Mouse (Mus musculus) megakaryocyte-erythroid progenitor cell, adult 5-6 weeks (primary cell): ENCODE measurements around the gene Chst10. TPM values are rescaled to one million over a fixed set of nuclear protein-coding genes. Genes with fewer than 3 reads are reported as not detected.

ENCODE experiments used
- ATAC-seq: replicated peaks from 2 replicates; pipeline ENCODE4 v1.8.0; 2016; ENCODE audit warnings: mild to moderate bottlenecking, inconsistent platforms; ENCODE audit not compliant: severe bottlenecking, poor library complexity, low FRiP score, low TSS enrichment
- total RNA-seq, 2 experiments: library from RNA; stranded (forward) in 1 of 2; stranded (reverse) in 1 of 2; fragments of 200-1000, 215-1000 nt in 1 of 2; fragments of >200 nt in 1 of 2; fragmentation: Nextera tagmentation in 1 of 2; gene quantifications; 2 replicates each; pipeline ENCODE4 v1.2.3; 2014 to 2017

Chst10 gene
- total RNA-seq (2014; fragmentation: Nextera tagmentation): 10.0 and 12.8 TPM in 2 replicates
- total RNA-seq (2017): 1.2 and 1.4 TPM in 2 replicates

GRCm38 (mm10) chr1:38897431-38898248 is at the start of gene Chst10:
Gene Chst10, minus strand, starts transcription at chr1:38898161.
- ATAC-seq: peak; percentile 94

DNA sequence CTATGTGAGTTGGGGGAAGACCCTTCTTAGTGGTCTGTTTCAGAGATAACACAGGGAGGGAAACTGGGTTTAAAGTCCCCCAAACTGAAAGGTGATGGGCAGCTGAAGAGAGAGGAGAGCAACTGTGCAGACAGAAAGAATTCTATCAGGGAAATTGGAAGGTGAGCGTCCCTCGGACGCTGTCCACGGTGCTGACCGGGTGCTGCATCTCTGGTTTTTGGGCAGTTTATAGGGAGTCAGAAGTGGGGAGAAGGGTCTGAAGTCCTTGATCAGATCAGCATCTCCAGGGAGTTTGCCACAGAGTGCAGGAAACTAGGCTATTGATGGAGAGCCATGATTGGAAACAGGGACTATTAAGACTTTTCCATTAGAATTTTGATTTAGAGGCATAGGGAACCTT is 41.6 kb upstream of the Chst10 start:
- no peak for ATAC-seq

DNA sequence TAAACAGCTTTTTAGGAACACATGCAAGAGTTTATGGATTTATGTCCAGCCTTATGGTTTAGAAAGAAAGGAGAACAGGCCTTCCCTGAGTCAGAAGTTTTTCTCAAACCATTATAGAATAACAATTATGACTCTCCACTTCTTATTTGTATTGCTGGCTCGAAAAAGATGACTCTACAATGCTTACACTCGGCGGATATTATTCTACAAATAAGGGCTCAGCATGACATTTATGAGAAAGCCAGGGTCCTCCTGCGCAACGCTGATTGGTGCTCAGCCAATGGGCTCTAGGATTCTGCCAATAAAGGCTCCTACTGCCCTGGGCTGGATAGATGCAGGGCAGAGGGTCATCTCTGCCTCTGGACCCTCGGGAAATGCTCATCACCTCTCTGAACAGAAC is 40.9 kb upstream of the Chst10 start, which contains the start of gene Nms:
Gene Nms (plus strand): TSS at position 301 of the 400 bp plus-strand sequence.
- no peak for ATAC-seq

DNA sequence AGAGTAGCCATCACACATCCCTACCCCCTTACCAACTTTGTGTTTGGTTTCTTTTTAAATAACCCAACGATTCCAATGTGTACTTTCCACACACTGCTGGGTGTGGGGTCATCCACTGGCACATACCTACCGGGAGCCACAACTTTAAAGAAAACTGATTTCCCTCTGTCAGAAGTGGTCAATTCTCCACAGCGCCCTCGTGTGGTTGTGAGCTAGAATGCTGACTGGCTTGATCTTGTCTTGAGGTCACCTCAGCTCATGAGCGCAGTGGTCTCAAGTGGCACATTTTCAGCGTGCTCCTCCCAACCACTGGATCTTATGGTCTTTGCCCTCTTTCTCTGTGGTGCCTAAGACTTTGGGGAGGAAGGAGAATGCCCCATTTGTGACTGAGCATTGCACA is 38.8 kb upstream of the Chst10 start:
- peak; percentile 41; the same call in 1 of the 2 replicates for ATAC-seq

DNA sequence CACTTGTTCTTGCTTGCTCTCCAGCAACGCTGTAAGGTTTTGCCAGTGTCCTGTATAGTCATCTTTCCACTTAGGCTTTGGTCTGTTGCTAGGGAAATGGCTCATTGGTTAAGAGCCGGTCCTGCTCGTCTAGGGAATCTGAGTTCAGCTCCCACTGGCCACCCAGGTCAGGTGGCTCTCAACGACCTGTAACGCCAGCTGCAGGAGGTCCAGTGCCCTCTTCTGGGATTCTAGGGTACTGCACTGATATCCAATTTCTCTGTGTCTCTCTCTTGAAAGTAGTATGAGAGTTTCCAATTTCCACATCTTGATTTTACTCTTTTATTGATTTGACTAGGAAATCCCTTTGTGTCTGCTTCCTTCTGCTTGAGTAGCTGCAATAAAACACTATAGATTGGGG is 36.7 kb upstream of the Chst10 start:
- no peak for ATAC-seq

DNA sequence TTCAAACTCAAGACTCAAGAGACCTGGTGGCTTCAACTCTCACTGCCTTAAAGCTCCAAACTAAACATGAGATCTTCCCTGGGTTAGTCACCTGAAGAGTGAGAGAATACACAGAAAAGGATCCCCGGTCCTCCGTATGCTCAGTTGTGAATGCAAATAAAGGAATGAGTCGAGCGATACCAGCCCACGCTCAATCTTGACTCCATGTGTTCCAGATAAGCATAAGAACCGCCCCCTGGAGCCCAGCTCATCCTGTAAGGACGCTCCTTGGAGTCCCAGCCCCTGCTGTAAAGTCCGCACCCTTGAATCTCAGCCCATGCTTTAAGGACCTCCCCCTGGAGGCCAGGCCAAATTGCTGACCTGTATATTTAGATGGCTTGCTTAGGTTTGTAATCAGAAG is 32.8 kb upstream of the Chst10 start:
- no peak for ATAC-seq

GRCm38 (mm10) chr1:38929468-38929867 is 31.5 kb upstream of the Chst10 start:
- no peak for ATAC-seq

- ATAC-seq: no peak
Observed at GRCm38 (mm10) chr1:38928996-38929395, 31.0 kb upstream of the Chst10 start.

DNA sequence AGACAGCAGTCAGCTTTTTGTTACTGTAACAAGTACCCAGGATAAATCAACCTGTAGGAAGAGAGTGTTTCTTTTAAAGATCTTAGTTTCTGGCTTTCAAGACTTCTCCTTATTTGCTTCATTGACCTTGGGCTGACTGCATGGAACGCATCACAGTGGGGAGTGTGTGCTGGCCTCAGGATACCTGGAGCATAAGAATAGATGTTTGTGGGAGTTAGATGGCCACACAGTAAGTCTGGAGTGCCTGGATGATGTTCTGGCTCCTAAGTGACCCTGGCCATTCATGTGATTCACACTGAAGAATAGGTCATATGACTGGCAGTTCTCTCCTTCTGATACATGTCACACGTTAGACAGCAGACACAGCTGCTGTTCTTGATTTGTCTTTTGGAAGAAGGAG is 6.0 kb upstream of the Chst10 start:
- ATAC-seq: no peak

GRCm38 (mm10) chr1:38902571-38902970 is 4.6 kb upstream of the Chst10 start:
- ATAC-seq: no peak

DNA sequence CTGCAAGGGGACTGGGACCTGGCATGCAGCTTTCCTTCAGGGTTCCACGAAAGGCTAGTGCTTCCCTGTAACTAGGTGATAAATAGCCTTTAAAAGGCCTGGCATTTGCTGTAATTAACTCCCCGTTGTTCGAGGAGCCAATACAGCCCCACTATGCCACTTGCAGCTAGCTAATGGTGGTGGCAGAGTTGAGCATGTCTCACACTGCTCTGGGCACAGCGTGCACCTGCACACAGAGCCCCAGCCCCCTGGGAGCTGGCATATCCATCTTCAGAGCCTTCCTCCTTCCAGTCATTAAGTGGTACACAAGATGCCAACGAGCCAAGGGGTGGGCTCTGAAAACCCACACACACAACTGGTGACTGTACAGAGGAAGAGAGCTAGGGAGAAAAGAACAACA is 4.9 kb downstream of the Chst10 start:
- ATAC-seq: no peak

DNA sequence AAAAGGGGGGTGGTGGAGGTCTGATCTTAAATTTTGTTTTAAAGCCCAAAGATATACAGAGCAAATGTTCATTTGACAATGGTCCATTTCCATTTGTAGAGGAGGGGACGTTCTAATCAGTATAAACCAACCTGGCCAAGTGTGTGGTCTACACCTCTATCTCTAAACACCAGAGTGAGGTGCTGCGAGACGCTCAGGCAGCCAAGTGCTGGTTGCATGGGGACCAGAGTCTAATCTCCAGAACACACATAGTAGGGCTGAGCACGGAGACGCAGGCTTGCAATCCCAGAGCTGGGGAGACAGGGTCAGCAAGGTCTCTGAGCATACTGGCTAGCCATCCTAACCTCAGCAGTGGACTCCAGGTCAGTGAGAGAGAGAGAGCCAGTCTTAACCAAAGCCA is 6.5 kb downstream of the Chst10 start:
- peak; percentile 85 for ATAC-seq

- ATAC-seq: no peak
Observed at GRCm38 (mm10) chr1:38888803-38889202, 9.2 kb downstream of the Chst10 start.

GRCm38 (mm10) chr1:38887011-38887410 is 10.9 kb downstream of the Chst10 start:
- no peak for ATAC-seq

GRCm38 (mm10) chr1:38886602-38887001 is 11.4 kb downstream of the Chst10 start:
- no peak for ATAC-seq

DNA sequence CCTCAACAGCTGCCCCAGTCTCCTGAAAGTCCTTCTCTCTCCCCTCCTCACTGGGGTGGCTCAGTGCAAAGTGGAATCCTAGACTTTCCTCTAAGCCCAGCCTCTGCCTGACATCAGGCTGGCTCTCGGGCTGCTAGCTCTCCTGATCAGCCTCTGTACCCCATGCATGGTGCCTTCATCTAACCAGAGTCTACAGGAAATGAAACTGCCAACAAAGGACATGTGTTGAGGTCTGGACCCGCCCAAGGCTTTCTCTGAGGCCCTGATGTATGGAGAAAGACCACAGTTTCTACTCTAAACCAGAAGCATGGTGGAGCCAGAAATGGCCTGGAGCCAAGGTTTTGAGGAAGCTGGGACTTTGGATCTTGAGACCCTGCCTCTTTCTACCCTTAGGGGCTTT is 12.0 kb downstream of the Chst10 start:
- no peak for ATAC-seq

DNA sequence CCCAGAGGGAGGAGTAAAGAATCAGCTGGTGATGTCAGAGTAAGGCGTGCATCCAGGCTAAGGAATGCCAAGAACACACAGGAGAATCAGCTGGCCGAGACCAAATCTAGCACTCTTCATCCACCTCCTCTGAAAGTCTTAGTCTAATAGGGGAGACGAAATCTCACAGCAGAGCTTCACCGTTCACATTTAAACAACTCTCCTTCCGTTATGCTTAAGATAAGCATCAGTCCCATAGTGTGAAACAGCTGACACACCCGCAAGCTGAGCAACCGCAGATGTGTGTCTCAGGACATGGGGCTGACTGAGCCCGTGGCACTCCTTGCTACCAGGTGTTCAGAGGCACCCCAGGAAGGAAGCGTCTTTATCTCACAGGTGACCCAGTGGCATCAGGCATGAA is 14.2 kb downstream of the Chst10 start:
- no peak for ATAC-seq

- no peak for ATAC-seq
Observed at GRCm38 (mm10) chr1:38882746-38883145, 15.2 kb downstream of the Chst10 start.

DNA sequence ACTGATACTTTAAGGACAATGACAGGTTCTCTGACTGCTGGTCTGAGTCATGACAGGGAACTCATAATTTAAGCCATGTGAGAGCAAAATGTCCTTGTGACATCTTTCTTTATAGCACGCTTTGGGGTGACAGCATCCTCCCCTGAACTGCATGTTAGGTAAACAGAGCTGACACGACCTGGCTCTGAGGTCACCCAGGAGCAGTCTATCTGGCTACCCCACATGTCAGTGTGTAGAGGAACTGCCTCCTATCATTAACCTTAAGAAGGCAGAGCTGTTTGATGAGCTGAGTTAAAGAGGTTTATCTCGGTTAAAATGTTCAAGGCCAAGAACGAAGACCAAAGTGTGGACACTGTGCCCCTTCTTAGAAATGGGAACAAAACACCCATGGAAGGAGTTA is 16.6 kb downstream of the Chst10 start:
- ATAC-seq: peak; percentile 98

DNA sequence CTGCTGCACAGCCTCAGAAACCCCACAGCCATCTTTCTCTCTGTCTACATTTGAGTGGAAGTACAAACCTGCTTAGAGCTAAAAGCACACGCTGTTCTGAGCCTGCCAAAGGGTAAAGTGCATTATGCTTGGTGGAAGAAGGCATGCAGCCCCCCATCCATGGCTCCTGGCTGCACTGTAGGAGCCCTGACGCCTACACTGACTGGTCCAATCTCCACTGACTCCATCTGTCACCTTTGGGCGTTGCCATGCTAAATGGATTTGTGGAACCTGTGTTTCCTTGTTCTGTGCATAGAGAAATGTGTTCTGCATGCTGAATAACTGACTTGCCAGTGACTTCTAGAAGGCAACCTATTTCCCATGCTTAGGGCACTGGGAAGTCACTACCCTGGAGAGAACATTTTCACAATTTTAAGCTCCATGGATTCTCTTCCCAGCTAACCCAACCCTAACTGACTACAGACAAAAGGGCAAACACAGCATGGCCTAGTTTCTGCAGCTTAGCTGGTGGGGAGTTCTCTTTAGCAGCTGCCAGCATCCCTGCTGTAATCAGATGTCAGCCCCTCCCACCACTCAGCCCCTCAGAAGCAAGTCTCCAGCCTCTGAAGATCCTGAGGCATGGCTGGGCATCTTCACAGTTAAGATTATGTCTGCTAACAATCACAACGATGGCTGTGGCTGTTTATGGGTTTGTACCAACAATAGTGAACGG is 21.1 kb downstream of the Chst10 start:
- no peak for ATAC-seq

DNA sequence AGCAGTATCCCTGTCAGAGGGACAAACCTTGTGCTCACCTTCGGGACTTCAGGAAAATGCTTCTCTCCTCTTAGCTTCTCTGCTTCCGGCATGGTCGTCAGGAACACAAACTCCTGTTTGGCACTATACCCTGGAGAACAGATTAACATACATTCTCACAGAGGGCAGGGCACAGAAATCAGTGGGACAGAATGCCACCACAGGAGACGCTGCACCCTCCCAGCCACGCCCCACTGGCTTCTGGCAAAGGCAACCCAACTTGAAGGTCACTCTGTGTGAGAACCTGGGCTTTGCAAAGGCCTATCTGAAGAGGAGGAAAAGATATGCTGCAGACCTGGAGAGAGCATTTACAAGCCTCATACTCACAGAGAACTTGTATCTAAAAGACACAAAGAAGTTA is 24.1 kb downstream of the Chst10 start:
- no peak for ATAC-seq
